Mouse (Mus musculus): ENCODE measurements around the gene Riox1. TPM values are rescaled to one million over a fixed set of nuclear protein-coding genes. Genes with fewer than 3 reads are reported as not detected.

Gene Riox1
- 24.7 and 25.2 TPM in 2 replicates for polyA plus RNA-seq (2014; fragmentation: Nextera tagmentation; extraction: Ambion mirVana)

DNA sequence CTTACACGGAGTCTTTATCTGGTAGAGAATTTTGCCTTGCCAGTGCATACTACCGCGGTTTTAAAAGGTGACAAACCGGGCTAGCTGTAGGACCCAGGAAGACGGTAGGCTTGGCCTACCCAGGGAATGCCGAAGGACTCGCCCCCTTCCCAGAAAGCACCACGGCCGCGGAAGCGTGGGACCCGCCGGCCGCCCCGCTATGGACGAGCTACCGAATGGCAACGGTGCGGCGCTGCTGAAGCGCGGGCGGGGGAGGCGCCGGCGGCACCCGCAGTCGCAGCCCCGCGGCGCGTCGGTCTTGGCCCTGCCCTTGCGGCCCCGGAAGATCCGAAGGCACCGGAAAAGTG, at the start of gene Riox1:
Riox1 (plus strand) TSS at position 116 of the 347 bp plus-strand sequence.
- H3K9me3 ChIP-seq (ENCODE audit: control insufficient read depth, low read length) = no peaks in the 10 kb centered on the region
- H3K36me3 ChIP-seq (ENCODE audit: control insufficient read depth, insufficient read depth, low read length) = peaks cover 8% of the 10 kb centered on the region; the same call in 1 of the 2 replicates
- peaks cover 36% of the 10 kb centered on the region for H3K4me1 ChIP-seq (replicated peaks; ENCODE audit: control insufficient read depth, insufficient read depth, low read length)
- H3K9ac ChIP-seq (ENCODE audit: low read depth, low read length) = peak within 1 kb of the TSS; percentile 90
- peak within 1 kb of the TSS; percentile 80 for H3K27ac ChIP-seq (ENCODE audit: low read depth, low read length)
- H3K4me3 ChIP-seq (ENCODE audit: low read depth, low read length) = peak within 1 kb of the TSS; percentile 93
- ATAC-seq (replicated peaks; ENCODE audit: low FRiP score) (peak; percentile 90), DNase-seq (ENCODE audit: low spot score) (peak; percentile 83)
- H3K4me2 ChIP-seq = peak within 1 kb of the TSS; percentile 95
- no peaks in the 10 kb centered on the region for H3K27me3 ChIP-seq (replicated peaks; ENCODE audit: control insufficient read depth, insufficient read depth, low read length)
- WGBS = 0% methylated on average over 37 of the region's 37 CpGs

DNA sequence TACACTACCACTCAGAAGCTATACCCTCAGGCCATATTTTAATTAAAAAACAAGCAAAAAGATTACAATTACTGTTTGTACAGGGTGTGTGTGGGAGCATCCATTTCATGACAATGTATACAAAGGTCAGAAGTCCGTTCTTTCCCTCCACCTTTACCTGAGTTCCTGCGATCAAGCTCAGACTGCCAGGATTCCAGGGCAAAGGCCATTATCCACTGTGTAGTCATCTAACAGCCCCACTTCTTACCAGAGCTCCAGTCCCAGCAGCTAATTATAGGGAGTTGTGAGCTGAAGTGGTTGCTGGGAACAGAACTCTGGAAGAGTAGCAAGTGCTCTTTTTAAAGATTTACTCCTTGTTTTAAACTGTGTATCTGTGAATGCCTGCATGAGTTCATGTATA, 40.0 kb upstream of the Riox1 start:
- peak overlapping the region; percentile 11; the same call in 1 of the 2 replicates for H3K4me2 ChIP-seq
- peaks cover 8% of the 10 kb centered on the region; the same call in 1 of the 2 replicates for H3K4me1 ChIP-seq (replicated peaks; ENCODE audit: control insufficient read depth, insufficient read depth, low read length)
- H3K4me3 ChIP-seq (ENCODE audit: low read depth, low read length) = no peak overlapping the region
- H3K9ac ChIP-seq (ENCODE audit: low read depth, low read length) = no peak overlapping the region
- DNase-seq (ENCODE audit: low spot score) = no peak
- H3K9me3 ChIP-seq (ENCODE audit: control insufficient read depth, low read length) = no peaks in the 10 kb centered on the region
- no peaks in the 10 kb centered on the region for H3K36me3 ChIP-seq (ENCODE audit: control insufficient read depth, insufficient read depth, low read length)
- H3K27ac ChIP-seq (ENCODE audit: low read depth, low read length) = no peak overlapping the region
- no peaks in the 10 kb centered on the region for H3K27me3 ChIP-seq (replicated peaks; ENCODE audit: control insufficient read depth, insufficient read depth, low read length)
- WGBS = 83% methylated on average over 2 of the region's 2 CpGs
- ATAC-seq (replicated peaks; ENCODE audit: low FRiP score) = no peak

DNA sequence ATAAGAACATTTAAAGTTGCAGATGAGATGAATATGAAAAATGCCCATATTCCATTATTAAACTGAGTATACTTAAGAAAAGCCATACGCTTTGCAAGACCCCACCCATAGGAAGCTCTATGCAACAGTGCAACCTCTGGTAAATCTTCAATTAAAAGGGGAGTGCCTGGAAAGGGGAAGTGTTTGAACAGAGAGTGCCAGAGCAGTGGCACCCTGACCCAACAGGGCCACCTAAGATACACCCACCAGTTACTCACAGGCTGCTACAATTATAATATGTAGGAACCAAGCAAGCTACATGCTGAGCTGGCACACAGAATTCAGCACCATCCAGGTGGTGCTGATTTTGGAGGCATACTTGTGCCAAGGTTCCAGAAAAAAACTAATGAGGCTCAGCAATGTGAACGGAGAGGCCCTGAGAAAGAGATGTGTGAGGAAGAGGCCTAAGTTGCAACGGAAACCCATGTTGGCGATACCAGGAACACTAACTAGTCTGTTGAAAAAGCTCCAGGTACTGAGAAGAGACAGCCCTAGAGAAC, 36.1 kb upstream of the Riox1 start:
- 91% methylated on average over 4 of the region's 4 CpGs for WGBS
- DNase-seq (ENCODE audit: low spot score) (no peak), ATAC-seq (replicated peaks; ENCODE audit: low FRiP score) (no peak)
- Histone ChIP-seq H3K4me1 (replicated peaks; ENCODE audit: control insufficient read depth, insufficient read depth, low read length) (peaks cover 10% of the 10 kb centered on the region; the same call in 1 of the 2 replicates), H3K27me3 (replicated peaks; ENCODE audit: control insufficient read depth, insufficient read depth, low read length) (no peaks in the 10 kb centered on the region), H3K4me3 (ENCODE audit: low read depth, low read length) (no peak overlapping the region), H3K36me3 (ENCODE audit: control insufficient read depth, insufficient read depth, low read length) (0 out of 2 replicates have a peak, but pooled peaks cover 2% of the 10 kb centered on the region), H3K4me2 (no peak overlapping the region), H3K27ac (ENCODE audit: low read depth, low read length) (no peak overlapping the region), H3K9ac (ENCODE audit: low read depth, low read length) (no peak overlapping the region), H3K9me3 (ENCODE audit: control insufficient read depth, low read length) (no peaks in the 10 kb centered on the region)

DNA sequence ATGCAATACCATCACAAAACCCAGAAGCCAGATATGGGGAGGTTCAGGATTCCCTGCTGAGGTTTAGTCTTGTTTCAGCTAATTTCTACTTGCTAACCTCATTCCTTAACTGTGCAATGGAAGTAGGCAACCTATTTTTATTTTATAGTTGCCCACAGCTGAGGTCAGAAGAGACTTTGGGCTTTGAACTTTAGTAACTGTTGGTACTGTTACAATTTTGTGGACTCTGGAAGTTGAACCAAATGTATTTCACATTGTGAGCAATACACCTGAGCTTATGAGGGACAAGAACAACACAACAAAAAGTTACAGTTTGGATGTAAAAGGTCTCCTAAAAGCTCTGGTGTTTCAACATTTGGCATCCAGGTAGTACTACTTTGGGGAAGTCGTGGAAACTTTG, 35.6 kb upstream of the Riox1 start:
- no peaks in the 10 kb centered on the region for H3K27me3 ChIP-seq (replicated peaks; ENCODE audit: control insufficient read depth, insufficient read depth, low read length)
- 0 out of 2 replicates have a peak, but pooled peaks cover 2% of the 10 kb centered on the region for H3K36me3 ChIP-seq (ENCODE audit: control insufficient read depth, insufficient read depth, low read length)
- no peak for ATAC-seq (replicated peaks; ENCODE audit: low FRiP score)
- no peak overlapping the region for H3K9ac ChIP-seq (ENCODE audit: low read depth, low read length)
- H3K4me2 ChIP-seq = no peak overlapping the region
- no peaks in the 10 kb centered on the region for H3K9me3 ChIP-seq (ENCODE audit: control insufficient read depth, low read length)
- 66% methylated on average over 1 of the region's 1 CpGs for WGBS
- H3K4me3 ChIP-seq (ENCODE audit: low read depth, low read length) = no peak overlapping the region
- no peak for DNase-seq (ENCODE audit: low spot score)
- no peak overlapping the region for H3K27ac ChIP-seq (ENCODE audit: low read depth, low read length)
- H3K4me1 ChIP-seq (replicated peaks; ENCODE audit: control insufficient read depth, insufficient read depth, low read length) = peaks cover 10% of the 10 kb centered on the region; the same call in 1 of the 2 replicates

DNA sequence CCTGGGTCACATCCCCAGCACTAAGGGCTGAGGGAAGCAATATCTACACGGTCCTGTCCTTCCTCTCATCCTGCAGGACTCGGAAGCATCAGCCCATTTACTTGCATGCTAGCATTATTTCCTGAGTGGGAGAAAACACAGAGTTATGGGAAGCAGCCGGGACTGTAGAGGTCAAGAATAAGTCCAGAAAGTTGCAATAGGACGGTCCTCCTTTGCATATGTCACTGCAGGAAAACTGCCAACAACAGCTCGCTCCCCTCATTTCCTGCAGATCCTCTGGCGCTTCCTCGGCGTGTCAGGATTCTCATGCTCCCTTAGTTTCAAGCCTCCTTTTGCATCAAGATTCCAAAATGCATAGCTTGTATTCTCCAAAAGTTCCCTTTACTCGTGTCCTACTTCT, 33.5 kb upstream of the Riox1 start:
- no peak for ATAC-seq (replicated peaks; ENCODE audit: low FRiP score)
- no peak overlapping the region for H3K27ac ChIP-seq (ENCODE audit: low read depth, low read length)
- no peak overlapping the region for H3K4me2 ChIP-seq
- H3K9ac ChIP-seq (ENCODE audit: low read depth, low read length) = no peak overlapping the region
- no peaks in the 10 kb centered on the region for H3K9me3 ChIP-seq (ENCODE audit: control insufficient read depth, low read length)
- WGBS = 65% methylated on average over 9 of the region's 9 CpGs
- 0 out of 2 replicates have a peak, but pooled peaks cover 2% of the 10 kb centered on the region for H3K36me3 ChIP-seq (ENCODE audit: control insufficient read depth, insufficient read depth, low read length)
- H3K4me3 ChIP-seq (ENCODE audit: low read depth, low read length) = no peak overlapping the region
- H3K4me1 ChIP-seq (replicated peaks; ENCODE audit: control insufficient read depth, insufficient read depth, low read length) = peaks cover 2% of the 10 kb centered on the region; the same call in 1 of the 2 replicates
- H3K27me3 ChIP-seq (replicated peaks; ENCODE audit: control insufficient read depth, insufficient read depth, low read length) = no peaks in the 10 kb centered on the region
- DNase-seq (ENCODE audit: low spot score) = no peak

DNA sequence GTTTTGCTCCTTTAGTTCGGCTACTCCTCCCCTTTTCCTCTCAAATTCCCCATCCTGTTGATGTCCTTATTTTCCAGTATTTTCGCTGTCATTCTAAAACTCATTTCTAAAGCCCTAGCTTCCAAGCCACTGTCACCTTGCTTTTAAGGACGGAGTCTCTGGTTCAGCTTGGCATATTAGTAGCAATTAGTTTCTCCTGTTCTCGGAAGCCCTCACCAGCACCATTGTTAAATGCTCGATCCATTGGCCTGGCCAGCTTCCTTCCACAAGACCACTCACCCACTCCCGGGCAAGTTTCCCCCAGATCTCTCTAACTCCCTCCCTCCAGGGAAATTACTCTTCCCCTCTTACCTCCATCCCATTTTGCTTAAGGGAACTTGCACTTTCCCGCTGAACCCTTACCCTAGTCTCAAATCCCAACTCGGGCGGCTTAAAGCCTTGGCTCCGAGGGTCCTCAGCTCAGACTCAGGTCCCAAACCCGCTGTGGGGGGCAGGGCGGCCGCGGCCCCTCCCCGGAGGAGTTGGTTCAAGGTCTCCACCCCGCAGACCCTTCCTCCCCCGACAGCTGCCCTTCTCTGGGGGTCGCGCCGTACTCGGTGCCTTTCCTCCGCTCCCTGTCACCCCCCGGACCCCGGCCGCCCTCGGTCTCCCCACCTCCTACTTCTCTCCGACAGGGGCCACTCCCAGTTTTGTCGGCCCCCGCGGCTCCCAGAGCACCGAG, 29.5 kb upstream of the Riox1 start:
- 3% methylated on average over 31 of the region's 31 CpGs for WGBS
- H3K4me2 ChIP-seq = peak overlapping the region; percentile 78
- H3K27me3 ChIP-seq (replicated peaks; ENCODE audit: control insufficient read depth, insufficient read depth, low read length) = no peaks in the 10 kb centered on the region
- peak overlapping the region; percentile 71 for H3K27ac ChIP-seq (ENCODE audit: low read depth, low read length)
- H3K4me1 ChIP-seq (replicated peaks; ENCODE audit: control insufficient read depth, insufficient read depth, low read length) = peaks cover 14% of the 10 kb centered on the region
- DNase-seq (ENCODE audit: low spot score) (peak; percentile 45), ATAC-seq (replicated peaks; ENCODE audit: low FRiP score) (no peak)
- H3K9me3 ChIP-seq (ENCODE audit: control insufficient read depth, low read length) = no peaks in the 10 kb centered on the region
- H3K9ac ChIP-seq (ENCODE audit: low read depth, low read length) = peak overlapping the region; percentile 88
- peak overlapping the region; percentile 81 for H3K4me3 ChIP-seq (ENCODE audit: low read depth, low read length)
- H3K36me3 ChIP-seq (ENCODE audit: control insufficient read depth, insufficient read depth, low read length) = 0 out of 2 replicates have a peak, but pooled peaks cover 2% of the 10 kb centered on the region

DNA sequence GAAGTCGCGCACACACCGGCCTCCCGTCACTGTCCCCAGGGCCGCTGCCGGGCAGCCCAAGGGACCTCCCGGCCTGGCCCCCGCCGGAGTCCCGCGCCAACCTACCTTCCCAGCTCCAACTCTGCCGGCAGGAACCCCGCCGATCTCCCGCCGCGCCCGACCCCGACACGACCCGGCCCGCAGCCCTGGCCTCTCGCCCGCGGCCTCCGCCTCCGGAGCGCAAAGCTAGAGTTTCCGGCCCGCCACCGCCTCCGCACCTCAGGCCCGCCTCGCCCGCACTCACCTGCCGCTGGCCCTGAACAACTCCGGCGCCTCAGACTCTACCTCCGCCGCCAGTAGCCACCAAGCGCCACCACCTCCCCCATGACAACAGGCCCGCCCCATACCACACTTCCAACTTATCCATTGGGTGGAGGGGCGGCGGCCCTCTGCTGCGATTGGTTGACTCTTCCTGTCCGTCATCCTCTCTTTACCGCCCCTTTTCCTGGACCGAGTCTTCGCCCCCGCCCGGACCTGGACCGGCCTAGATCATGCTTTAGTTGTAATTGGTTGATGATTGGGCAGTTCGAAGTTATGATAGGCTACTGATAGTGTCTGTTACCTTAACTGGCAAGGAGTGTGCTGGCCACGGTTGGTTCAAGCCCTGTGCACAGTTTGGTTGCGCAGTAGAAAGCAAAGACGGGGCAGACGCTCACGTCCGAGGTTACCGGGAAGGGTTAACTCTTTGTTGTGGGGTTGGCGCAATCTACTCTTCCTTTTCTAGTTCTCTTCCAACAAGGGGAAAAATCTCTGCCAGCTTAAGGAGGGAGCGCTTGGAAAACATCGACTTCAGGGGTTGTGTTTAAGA, 28.6 kb upstream of the Riox1 start, which contains the start of gene Numb:
Numb (minus strand) TSS at position 400 of the 847 bp plus-strand sequence.
- Histone ChIP-seq H3K9me3 (ENCODE audit: control insufficient read depth, low read length) (no peaks in the 10 kb centered on the region), H3K27me3 (replicated peaks; ENCODE audit: control insufficient read depth, insufficient read depth, low read length) (no peaks in the 10 kb centered on the region), H3K9ac (ENCODE audit: low read depth, low read length) (peak within 1 kb of the TSS; percentile 88), H3K4me3 (ENCODE audit: low read depth, low read length) (peak within 1 kb of the TSS; percentile 81), H3K4me2 (peak within 1 kb of the TSS; percentile 80), H3K27ac (ENCODE audit: low read depth, low read length) (peak within 1 kb of the TSS; percentile 71), H3K4me1 (replicated peaks; ENCODE audit: control insufficient read depth, insufficient read depth, low read length) (peaks cover 12% of the 10 kb centered on the region), H3K36me3 (ENCODE audit: control insufficient read depth, insufficient read depth, low read length) (no peaks in the 10 kb centered on the region)
- DNase-seq (ENCODE audit: low spot score) (peak; percentile 97), ATAC-seq (replicated peaks; ENCODE audit: low FRiP score) (peak; percentile 100)
- WGBS = under 1% methylated on average over 63 of the region's 63 CpGs

DNA sequence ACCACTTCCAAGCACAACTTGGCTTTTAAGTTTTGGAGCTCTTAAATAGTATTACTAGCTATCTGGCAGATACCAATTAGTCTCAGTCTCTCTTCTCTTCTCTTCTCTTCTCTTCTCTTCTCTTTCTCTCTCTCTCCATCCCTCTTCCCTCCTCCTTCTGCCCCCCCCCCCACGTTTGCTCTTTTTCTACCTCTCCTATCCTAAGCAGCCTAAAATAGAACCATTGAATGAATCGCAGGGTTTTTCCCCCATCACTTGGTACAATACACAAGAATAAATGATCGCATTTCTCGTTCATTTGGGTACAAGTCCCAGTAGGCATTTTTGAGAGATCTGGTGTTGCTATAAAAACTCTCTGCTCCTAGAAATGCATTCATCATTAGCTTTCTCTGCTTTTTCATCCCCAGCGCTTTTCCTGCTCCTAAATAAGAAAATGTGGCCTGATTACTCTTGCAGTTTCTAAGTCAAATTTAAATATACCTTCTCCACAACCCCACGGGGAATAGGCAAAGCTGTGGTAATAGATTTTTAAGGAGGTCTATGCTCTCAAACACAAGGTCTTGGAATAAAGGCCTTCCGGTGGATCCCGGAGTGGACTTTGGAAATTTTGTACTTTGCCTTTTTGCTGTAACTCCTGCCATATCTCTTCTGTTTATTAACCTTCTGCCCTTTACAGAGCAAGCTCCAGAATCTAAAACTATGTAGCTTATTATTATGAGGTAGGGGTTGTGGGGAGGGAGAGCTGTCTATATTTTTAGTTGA, 27.5 kb upstream of the Riox1 start:
- Histone ChIP-seq H3K4me2 (peak overlapping the region; percentile 80), H3K27me3 (replicated peaks; ENCODE audit: control insufficient read depth, insufficient read depth, low read length) (no peaks in the 10 kb centered on the region), H3K36me3 (ENCODE audit: control insufficient read depth, insufficient read depth, low read length) (no peaks in the 10 kb centered on the region), H3K4me1 (replicated peaks; ENCODE audit: control insufficient read depth, insufficient read depth, low read length) (peaks cover 12% of the 10 kb centered on the region), H3K9me3 (ENCODE audit: control insufficient read depth, low read length) (no peaks in the 10 kb centered on the region), H3K4me3 (ENCODE audit: low read depth, low read length) (peak overlapping the region; percentile 81), H3K9ac (ENCODE audit: low read depth, low read length) (peak overlapping the region; percentile 72), H3K27ac (ENCODE audit: low read depth, low read length) (peak overlapping the region; percentile 68)
- ATAC-seq (replicated peaks; ENCODE audit: low FRiP score) (no peak), DNase-seq (ENCODE audit: low spot score) (no peak)
- WGBS = 48% methylated on average over 8 of the region's 8 CpGs
